Mouse (Mus musculus): ENCODE data around the gene 4933415A04Rik.

4933415A04Rik gene

GRCm38 (mm10) chr11:43586324-43587090 is at the start of gene 4933415A04Rik:
Gene 4933415A04Rik (plus strand): TSS chr11:43587040.
- peak; percentile 81 for DNase-seq (ENCODE audit: low read depth)

GRCm38 (mm10) chr11:43537074-43537473 is 49.8 kb upstream of the 4933415A04Rik start:
- DNase-seq (ENCODE audit: low read depth), result no peak

- no peak for DNase-seq (ENCODE audit: low read depth)
Observed at GRCm38 (mm10) chr11:43539863-43540262, 47.0 kb upstream of the 4933415A04Rik start.

GRCm38 (mm10) chr11:43543711-43544466 is 43.0 kb upstream of the 4933415A04Rik start:
- DNase-seq (ENCODE audit: low read depth), result no peak

- no peak for DNase-seq (ENCODE audit: low read depth)
Observed at GRCm38 (mm10) chr11:43544819-43545218, 42.0 kb upstream of the 4933415A04Rik start.

DNA sequence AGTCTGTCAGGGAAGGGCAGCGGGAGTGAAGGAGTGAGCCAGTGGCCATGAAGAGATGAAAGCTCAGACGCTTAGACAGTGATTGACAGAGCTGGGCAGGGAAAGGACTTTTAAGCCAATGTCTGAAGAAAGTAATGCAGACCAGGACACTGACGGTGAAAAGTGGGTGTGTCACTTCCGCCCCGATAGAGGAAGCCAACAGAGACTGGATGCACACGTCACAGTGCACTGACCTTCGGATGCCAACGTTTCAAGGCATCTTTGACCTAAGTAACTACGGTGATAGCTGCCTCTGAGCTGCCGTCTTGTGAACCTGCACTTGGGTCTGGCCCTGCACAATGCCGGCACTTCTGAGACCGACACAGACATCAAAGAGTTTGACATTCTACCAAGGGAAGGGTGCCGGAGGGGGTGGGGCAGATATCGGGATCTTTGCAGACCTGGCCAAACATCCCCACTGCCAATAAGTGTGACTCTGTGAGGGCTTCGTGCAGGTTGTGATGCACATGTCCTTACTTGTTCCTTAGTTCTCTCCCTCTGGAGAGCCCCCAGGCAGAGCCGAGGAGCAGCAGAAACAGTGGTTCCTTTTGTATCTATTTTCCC is 40.9 kb upstream of the 4933415A04Rik start:
- no peak for DNase-seq (ENCODE audit: low read depth)

GRCm38 (mm10) chr11:43546678-43547077 is 40.2 kb upstream of the 4933415A04Rik start:
- no peak for DNase-seq (ENCODE audit: low read depth)

- no peak for DNase-seq (ENCODE audit: low read depth)
Observed at GRCm38 (mm10) chr11:43548148-43548547, 38.7 kb upstream of the 4933415A04Rik start.

DNA sequence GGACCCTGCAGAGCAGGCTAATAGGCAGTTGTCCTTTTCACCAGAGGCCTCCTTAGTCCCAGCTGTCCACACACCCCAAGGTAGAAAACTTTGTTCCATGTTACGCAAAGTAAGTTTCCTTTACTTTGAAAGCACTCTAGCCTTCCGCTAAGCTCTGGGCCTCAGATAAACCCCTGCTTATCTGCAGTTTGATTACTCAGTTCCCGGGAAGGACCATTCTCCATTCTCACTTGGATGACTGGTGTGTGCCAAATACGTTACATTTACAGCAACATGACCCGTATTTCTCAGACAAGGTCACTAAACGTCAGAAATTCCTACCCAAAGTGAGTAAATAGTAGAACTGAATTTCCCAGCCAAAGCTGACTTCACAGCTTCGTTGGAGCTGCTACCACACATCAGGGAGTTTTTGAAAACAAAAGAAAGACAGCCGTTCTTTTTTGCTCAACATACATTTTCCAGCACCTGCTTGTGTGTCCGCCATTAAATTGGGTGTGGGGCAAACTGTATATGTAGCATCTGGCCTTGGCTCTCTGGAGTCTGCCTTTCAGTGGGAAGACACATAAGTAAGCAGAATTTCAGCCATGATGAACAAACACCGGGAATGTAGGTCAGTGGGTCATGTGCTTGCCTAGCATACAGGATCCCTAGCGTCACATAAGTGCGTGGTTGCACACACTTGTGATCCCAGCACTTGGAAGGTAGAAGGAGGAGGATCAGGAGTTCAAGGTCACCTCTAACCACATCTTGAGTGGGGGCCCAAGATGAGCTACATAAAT is 38.0 kb upstream of the 4933415A04Rik start:
- no peak for DNase-seq (ENCODE audit: low read depth)

GRCm38 (mm10) chr11:43549701-43550100 is 37.1 kb upstream of the 4933415A04Rik start:
- DNase-seq (ENCODE audit: low read depth), result no peak

GRCm38 (mm10) chr11:43551756-43552155 is 35.1 kb upstream of the 4933415A04Rik start:
- DNase-seq (ENCODE audit: low read depth), result no peak

DNA sequence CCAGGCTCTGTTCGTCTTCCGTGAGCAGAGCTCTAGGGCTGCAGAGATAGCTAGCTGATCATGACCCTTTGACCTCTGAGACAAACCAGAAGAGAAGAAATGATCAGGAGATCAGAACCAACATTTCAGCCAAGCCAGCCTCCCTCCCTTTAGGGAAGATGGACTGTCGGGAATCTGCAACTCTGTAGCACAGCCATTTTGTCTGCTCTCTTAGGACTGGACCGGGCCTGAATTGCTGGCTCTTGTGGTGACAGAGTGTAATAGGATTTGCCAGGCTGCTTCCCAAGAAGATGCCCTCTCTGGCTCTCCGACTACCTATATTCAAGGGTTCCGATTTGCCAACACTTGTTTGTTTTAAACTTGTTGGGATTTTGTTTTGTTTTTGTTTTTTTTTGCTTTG is 34.2 kb upstream of the 4933415A04Rik start:
- DNase-seq (ENCODE audit: low read depth), result no peak

DNA sequence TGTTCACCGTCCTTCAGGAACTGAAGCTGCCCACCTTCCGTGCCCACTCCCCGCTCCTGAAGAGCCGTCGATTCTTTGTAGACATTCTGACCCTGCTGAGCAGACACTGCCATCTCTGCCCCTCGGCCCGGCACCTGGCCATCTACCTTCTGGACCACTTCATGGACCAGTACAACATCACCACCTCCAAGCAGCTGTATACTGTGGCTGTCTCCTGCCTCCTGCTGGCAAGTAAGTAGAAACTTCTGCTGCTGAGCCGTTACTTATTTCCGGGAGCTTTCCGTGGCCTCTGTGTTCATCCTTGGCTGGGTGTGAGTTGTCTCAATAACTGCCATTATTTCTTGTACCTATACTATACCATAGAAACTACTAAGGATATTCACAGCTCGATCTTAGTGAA is 30.3 kb upstream of the 4933415A04Rik start:
- no peak for DNase-seq (ENCODE audit: low read depth)

GRCm38 (mm10) chr11:43559515-43560292 is 27.1 kb upstream of the 4933415A04Rik start:
- no peak for DNase-seq (ENCODE audit: low read depth)

- no peak for DNase-seq (ENCODE audit: low read depth)
Observed at GRCm38 (mm10) chr11:43563654-43564244, 23.1 kb upstream of the 4933415A04Rik start.

GRCm38 (mm10) chr11:43565414-43565813 is 21.4 kb upstream of the 4933415A04Rik start:
- no peak for DNase-seq (ENCODE audit: low read depth)

GRCm38 (mm10) chr11:43565852-43566251 is 21.0 kb upstream of the 4933415A04Rik start:
- DNase-seq (ENCODE audit: low read depth), result no peak

- no peak for DNase-seq (ENCODE audit: low read depth)
Observed at GRCm38 (mm10) chr11:43566696-43567095, 20.1 kb upstream of the 4933415A04Rik start.

DNA sequence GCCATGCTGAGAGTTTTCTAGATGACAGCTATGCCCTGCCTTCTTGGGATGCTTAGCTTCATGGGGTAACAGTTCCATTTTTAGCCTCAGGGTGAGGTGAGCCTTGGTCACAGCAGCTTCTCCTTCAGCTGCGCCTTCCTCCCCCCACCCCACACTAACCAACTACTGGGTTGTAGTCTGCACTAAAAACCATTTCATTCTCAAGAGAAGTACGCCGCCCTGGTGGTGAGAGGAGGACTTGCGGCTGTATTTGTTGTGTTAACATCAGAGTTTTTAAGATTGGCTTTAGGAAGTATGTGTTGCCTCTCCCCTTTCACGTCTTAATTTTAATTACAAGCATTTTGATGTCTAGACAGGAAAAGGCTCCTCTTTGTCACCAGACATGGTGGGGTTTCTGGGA is 18.6 kb upstream of the 4933415A04Rik start:
- DNase-seq (ENCODE audit: low read depth), result peak; percentile 41

- DNase-seq (ENCODE audit: low read depth), result no peak
Observed at GRCm38 (mm10) chr11:43569188-43569587, 17.7 kb upstream of the 4933415A04Rik start.

DNA sequence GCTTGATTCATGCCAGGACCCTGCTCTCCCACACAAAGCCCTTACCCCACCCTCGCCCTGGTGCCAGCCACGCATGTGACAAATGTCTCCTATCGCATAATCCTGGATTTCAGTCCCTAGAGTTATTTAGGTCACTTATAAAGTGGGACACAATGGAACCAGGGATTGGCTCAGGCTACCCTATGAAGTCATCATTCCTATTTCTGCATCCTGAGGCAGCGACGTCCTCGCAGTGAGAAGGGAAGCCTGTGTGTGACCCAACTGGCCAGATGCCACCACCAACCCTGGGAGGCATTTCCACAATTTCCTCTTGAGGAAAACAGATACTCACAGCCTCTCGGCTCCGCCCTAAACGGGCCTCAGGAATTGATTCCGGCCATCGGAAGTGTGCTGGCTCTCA is 17.2 kb upstream of the 4933415A04Rik start:
- DNase-seq (ENCODE audit: low read depth), result no peak
